Mouse (Mus musculus): Measurements from ENCODE around the gene Grap.

DNA sequence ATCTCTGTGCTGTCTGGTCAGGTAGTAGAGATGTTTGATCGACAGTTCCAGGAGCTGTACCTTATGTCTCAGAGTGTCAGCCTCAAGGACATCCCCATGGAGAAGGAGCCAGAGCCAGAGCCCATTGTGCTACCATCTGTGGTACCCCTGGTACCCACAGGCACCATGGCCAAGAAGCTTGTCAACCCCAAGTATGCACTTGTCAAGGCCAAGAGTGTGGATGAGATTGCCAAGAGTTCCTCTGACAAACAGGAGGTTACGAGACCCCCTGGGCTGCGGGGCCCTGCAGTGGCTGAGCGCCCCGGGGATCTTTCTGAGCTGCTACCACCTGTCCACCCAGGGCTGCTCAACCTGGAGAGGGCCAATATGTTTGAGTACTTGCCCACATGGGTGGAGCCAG, 49.4 kb downstream of the Grap start:
- TF ChIP-seq CTCF (IDR thresholded peaks at IDR 0.05; ENCODE audit: low read depth) = no peak
- no peak for TF ChIP-seq EP300 (IDR thresholded peaks at IDR 0.05; ENCODE audit: low read depth)
